Comparison of ENCODE assay signal across 19 mouse cellular contexts in genomic region chr15:77293493-77293892, GRCm38 (mm10).
"Had no signal": no experiment of that assay in that cellular context is flagged by ENCODE, and none has a peak within 500 bp of the region (broad histone marks: within the 10 kb centered on the region; RNA-seq: fewer than 3 reads in every experiment).

No protein-coding gene starts in this region.

- H3K4me2 ChIP-seq: intestine, embryonic 15.5 days; kidney, embryonic 15.5 days; liver, embryonic 13.5 days; lung, embryonic 15.5 days; midbrain, embryonic 12.5 days; midbrain, embryonic 15.5 days; neural tube, embryonic 12.5 days; neural tube, embryonic 15.5 days had no signal

- H3K4me3 ChIP-seq: intestine, embryonic 15.5 days; kidney, embryonic 15.5 days; left cerebral cortex, adult 2 months; liver, embryonic 13.5 days; lung, embryonic 15.5 days; midbrain, embryonic 12.5 days; midbrain, embryonic 15.5 days; neural tube, embryonic 12.5 days; neural tube, embryonic 15.5 days had no signal

- H3K36me3 ChIP-seq: intestine, embryonic 15.5 days; kidney, embryonic 15.5 days; liver, embryonic 13.5 days; lung, embryonic 15.5 days; midbrain, embryonic 12.5 days; midbrain, embryonic 15.5 days; neural tube, embryonic 12.5 days; neural tube, embryonic 15.5 days had no signal

- DNase-seq: kidney, adult 11 months; kidney, adult 8-10 months; kidney, postnatal 10 days; kidney, postnatal 36 days; layer of hippocampus, postnatal 36 days; liver, embryonic 13.5 days; right cerebral cortex, postnatal 25 days; thymus, adult 2 months; thymus, postnatal 14 days; thymus, postnatal 4 days had no signal

- ATAC-seq: intestine, embryonic 15.5 days; midbrain, embryonic 15.5 days had no signal

- H3K9ac ChIP-seq: intestine, embryonic 15.5 days; kidney, embryonic 15.5 days; liver, embryonic 13.5 days; lung, embryonic 15.5 days; midbrain, embryonic 12.5 days; midbrain, embryonic 15.5 days; neural tube, embryonic 12.5 days; neural tube, embryonic 15.5 days had no signal

- H3K27me3 ChIP-seq: intestine, embryonic 15.5 days; kidney, embryonic 15.5 days; liver, embryonic 13.5 days; lung, embryonic 15.5 days; midbrain, embryonic 12.5 days; midbrain, embryonic 15.5 days; neural tube, embryonic 12.5 days; neural tube, embryonic 15.5 days had no signal

- H3K27ac ChIP-seq: intestine, embryonic 15.5 days; kidney, embryonic 15.5 days; left cerebral cortex, adult 2 months; liver, embryonic 13.5 days; lung, embryonic 15.5 days; midbrain, embryonic 12.5 days; midbrain, embryonic 15.5 days; neural tube, embryonic 12.5 days; neural tube, embryonic 15.5 days; stomach, postnatal 0 days had no signal

- H3K9me3 ChIP-seq: intestine, embryonic 15.5 days; kidney, embryonic 15.5 days; liver, embryonic 13.5 days; lung, embryonic 15.5 days; midbrain, embryonic 12.5 days; midbrain, embryonic 15.5 days; neural tube, embryonic 12.5 days; neural tube, embryonic 15.5 days had no signal
